Mouse (Mus musculus): ENCODE data around the gene Robo4. TPM values are rescaled to one million over a fixed set of nuclear protein-coding genes. Genes with fewer than 3 reads are reported as not detected.

The Robo4 gene
- 2.5 and 3.3 TPM in 2 replicates for polyA plus RNA-seq (2014; fragmentation: Nextera tagmentation; extraction: Ambion mirVana)

DNA sequence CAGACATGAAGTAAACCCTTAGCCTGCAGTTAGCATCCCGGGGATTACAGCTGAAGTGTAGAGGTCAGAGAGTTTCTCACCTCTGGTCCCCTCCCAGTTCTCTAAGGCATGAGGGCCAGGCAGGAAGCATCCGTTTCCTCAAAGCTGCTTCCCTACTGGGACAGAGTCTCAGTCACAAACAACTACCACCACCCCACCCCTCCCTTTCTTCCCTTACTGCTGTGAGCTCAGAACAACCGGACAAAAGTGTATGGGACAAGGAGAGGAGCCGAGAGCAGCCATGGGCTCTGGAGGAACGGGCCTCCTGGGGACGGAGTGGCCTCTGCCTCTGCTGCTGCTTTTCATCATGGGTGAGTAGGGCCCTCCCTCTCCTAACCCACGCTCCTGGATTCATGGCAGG is at the start of gene Robo4:
Gene Robo4 (plus strand): TSS at position 96 of the 400 bp plus-strand sequence.
- Histone ChIP-seq H3K4me2 (peak within 1 kb of the TSS; percentile 16; the same call in 1 of the 2 replicates), H3K9ac (ENCODE audit: low read depth, low read length) (0 out of 2 replicates have a peak within 1 kb of the TSS, but pooled peaks have one; percentile 22), H3K27ac (ENCODE audit: low read depth, low read length) (no peak within 1 kb of the TSS), H3K36me3 (ENCODE audit: control insufficient read depth, insufficient read depth, low read length) (no peaks in the 10 kb centered on the region), H3K27me3 (ENCODE audit: control insufficient read depth, insufficient read depth, low read length) (no peaks in the 10 kb centered on the region), H3K4me1 (ENCODE audit: control insufficient read depth, insufficient read depth, low read length) (no peaks in the 10 kb centered on the region), H3K9me3 (replicated peaks; ENCODE audit: control insufficient read depth, low read length) (no peaks in the 10 kb centered on the region), H3K4me3 (ENCODE audit: low read depth, low read length) (no peak within 1 kb of the TSS)
- WGBS (ENCODE audit: insufficient replicate concordance) = 15% methylated on average over 7 of the region's 7 CpGs
- ATAC-seq (replicated peaks; ENCODE audit: insufficient number of reproducible peaks, low FRiP score, low TSS enrichment) = no peak

DNA sequence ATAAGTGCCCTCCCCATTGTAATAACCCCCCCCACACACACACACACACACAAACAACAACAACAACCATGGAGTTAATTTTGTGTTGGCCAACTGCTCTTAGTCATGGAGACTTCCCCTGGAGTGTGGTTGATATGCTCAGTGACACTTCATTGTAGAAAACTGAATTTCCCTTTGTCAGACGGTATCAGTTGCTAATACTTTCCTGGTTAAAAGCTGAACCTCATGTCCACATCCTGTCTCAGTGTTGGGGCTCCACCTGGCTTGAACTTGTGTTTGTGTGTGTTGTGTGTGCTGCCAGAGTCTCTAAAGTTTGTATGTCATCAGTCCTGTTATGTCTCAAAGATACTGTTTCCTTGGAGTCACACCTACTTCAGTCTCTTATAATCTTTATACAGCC is 47.2 kb upstream of the Robo4 start:
- Histone ChIP-seq H3K27me3 (ENCODE audit: control insufficient read depth, insufficient read depth, low read length) (no peaks in the 10 kb centered on the region), H3K27ac (ENCODE audit: low read depth, low read length) (no peak overlapping the region), H3K9ac (ENCODE audit: low read depth, low read length) (no peak overlapping the region), H3K36me3 (ENCODE audit: control insufficient read depth, insufficient read depth, low read length) (no peaks in the 10 kb centered on the region), H3K4me1 (ENCODE audit: control insufficient read depth, insufficient read depth, low read length) (peaks cover 3% of the 10 kb centered on the region; the same call in 1 of the 2 replicates), H3K4me3 (ENCODE audit: low read depth, low read length) (no peak overlapping the region), H3K4me2 (no peak overlapping the region), H3K9me3 (replicated peaks; ENCODE audit: control insufficient read depth, low read length) (no peaks in the 10 kb centered on the region)
- WGBS (ENCODE audit: insufficient replicate concordance) = 56% methylated on average over 1 of the region's 1 CpGs
- no peak for ATAC-seq (replicated peaks; ENCODE audit: insufficient number of reproducible peaks, low FRiP score, low TSS enrichment)

- no peaks in the 10 kb centered on the region for H3K27me3 ChIP-seq (ENCODE audit: control insufficient read depth, insufficient read depth, low read length)
- H3K4me1 ChIP-seq (ENCODE audit: control insufficient read depth, insufficient read depth, low read length) = peaks cover 3% of the 10 kb centered on the region; the same call in 1 of the 2 replicates
- no peak for ATAC-seq (replicated peaks; ENCODE audit: insufficient number of reproducible peaks, low FRiP score, low TSS enrichment)
- H3K9me3 ChIP-seq (replicated peaks; ENCODE audit: control insufficient read depth, low read length) = no peaks in the 10 kb centered on the region
- H3K4me2 ChIP-seq = no peak overlapping the region
- WGBS (ENCODE audit: insufficient replicate concordance) = 85% methylated on average over 7 of the region's 7 CpGs
- no peaks in the 10 kb centered on the region for H3K36me3 ChIP-seq (ENCODE audit: control insufficient read depth, insufficient read depth, low read length)
- H3K9ac ChIP-seq (ENCODE audit: low read depth, low read length) = no peak overlapping the region
- H3K4me3 ChIP-seq (ENCODE audit: low read depth, low read length) = no peak overlapping the region
- H3K27ac ChIP-seq (ENCODE audit: low read depth, low read length) = no peak overlapping the region
These were observed 42.9 kb upstream of the Robo4 start for GRCm38 (mm10) chr9:37358713-37359330.

GRCm38 (mm10) chr9:37359331-37360220 is 42.1 kb upstream of the Robo4 start:
- Histone ChIP-seq H3K36me3 (ENCODE audit: control insufficient read depth, insufficient read depth, low read length) (no peaks in the 10 kb centered on the region), H3K9me3 (replicated peaks; ENCODE audit: control insufficient read depth, low read length) (no peaks in the 10 kb centered on the region), H3K4me1 (ENCODE audit: control insufficient read depth, insufficient read depth, low read length) (peaks cover 3% of the 10 kb centered on the region; the same call in 1 of the 2 replicates), H3K27me3 (ENCODE audit: control insufficient read depth, insufficient read depth, low read length) (no peaks in the 10 kb centered on the region), H3K9ac (ENCODE audit: low read depth, low read length) (no peak overlapping the region), H3K27ac (ENCODE audit: low read depth, low read length) (0 out of 2 replicates have a peak overlapping the region, but pooled peaks have one; percentile 29), H3K4me3 (ENCODE audit: low read depth, low read length) (no peak overlapping the region), H3K4me2 (no peak overlapping the region)
- no peak for ATAC-seq (replicated peaks; ENCODE audit: insufficient number of reproducible peaks, low FRiP score, low TSS enrichment)
- 52% methylated on average over 6 of the region's 6 CpGs for WGBS (ENCODE audit: insufficient replicate concordance)

DNA sequence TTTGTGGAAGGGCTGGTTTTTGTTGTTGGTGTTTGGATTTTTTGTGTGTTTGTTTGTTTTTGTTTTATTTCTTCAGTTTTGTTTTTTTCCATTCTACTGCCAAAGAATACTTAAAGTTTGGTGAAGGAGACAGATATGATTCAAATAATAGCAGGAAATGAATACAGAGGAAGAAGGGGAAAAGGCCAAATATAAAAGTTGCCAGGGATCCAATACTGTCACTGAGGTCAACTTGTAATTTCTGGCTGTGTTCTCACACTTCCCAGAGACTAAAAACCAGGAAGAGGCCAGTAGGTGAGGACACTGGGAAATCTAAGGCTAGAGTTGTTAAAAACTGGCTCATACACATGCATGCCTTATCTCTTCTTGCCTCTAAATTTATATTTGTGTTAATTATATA is 39.6 kb upstream of the Robo4 start:
- H3K27ac ChIP-seq (ENCODE audit: low read depth, low read length) = no peak overlapping the region
- peaks cover 3% of the 10 kb centered on the region; the same call in 1 of the 2 replicates for H3K4me1 ChIP-seq (ENCODE audit: control insufficient read depth, insufficient read depth, low read length)
- no peak overlapping the region for H3K4me3 ChIP-seq (ENCODE audit: low read depth, low read length)
- no peak overlapping the region for H3K9ac ChIP-seq (ENCODE audit: low read depth, low read length)
- no peaks in the 10 kb centered on the region for H3K27me3 ChIP-seq (ENCODE audit: control insufficient read depth, insufficient read depth, low read length)
- no peak for ATAC-seq (replicated peaks; ENCODE audit: insufficient number of reproducible peaks, low FRiP score, low TSS enrichment)
- no peaks in the 10 kb centered on the region for H3K36me3 ChIP-seq (ENCODE audit: control insufficient read depth, insufficient read depth, low read length)
- H3K4me2 ChIP-seq = no peak overlapping the region
- H3K9me3 ChIP-seq (replicated peaks; ENCODE audit: control insufficient read depth, low read length) = no peaks in the 10 kb centered on the region

GRCm38 (mm10) chr9:37362881-37363280 is 38.8 kb upstream of the Robo4 start:
- no peaks in the 10 kb centered on the region for H3K36me3 ChIP-seq (ENCODE audit: control insufficient read depth, insufficient read depth, low read length)
- no peak overlapping the region for H3K4me2 ChIP-seq
- ATAC-seq (replicated peaks; ENCODE audit: insufficient number of reproducible peaks, low FRiP score, low TSS enrichment) = no peak
- peaks cover 3% of the 10 kb centered on the region; the same call in 1 of the 2 replicates for H3K4me1 ChIP-seq (ENCODE audit: control insufficient read depth, insufficient read depth, low read length)
- no peaks in the 10 kb centered on the region for H3K9me3 ChIP-seq (replicated peaks; ENCODE audit: control insufficient read depth, low read length)
- no peak overlapping the region for H3K4me3 ChIP-seq (ENCODE audit: low read depth, low read length)
- H3K27ac ChIP-seq (ENCODE audit: low read depth, low read length) = no peak overlapping the region
- 58% methylated on average over 1 of the region's 1 CpGs for WGBS (ENCODE audit: insufficient replicate concordance)
- H3K9ac ChIP-seq (ENCODE audit: low read depth, low read length) = no peak overlapping the region
- H3K27me3 ChIP-seq (ENCODE audit: control insufficient read depth, insufficient read depth, low read length) = no peaks in the 10 kb centered on the region

DNA sequence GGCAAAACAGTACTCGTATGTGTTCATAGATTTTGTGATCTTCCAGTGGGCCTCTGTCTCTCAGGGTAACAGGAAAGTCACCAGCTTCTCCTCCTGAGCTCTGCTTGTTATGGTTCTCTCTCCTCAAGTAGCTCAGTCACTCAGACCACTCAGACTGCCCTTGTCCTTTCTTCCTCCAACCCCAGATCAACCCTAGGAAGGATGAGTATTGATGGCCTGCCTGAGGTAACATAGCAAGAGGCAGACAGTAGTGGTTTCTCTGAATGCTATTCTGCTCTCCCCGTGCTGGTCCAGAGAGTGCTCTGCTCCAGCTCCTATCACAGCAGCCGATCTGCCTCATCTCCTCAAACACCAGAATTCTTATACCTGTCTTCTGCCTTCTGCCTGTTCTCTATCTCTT is 38.1 kb upstream of the Robo4 start:
- H3K36me3 ChIP-seq (ENCODE audit: control insufficient read depth, insufficient read depth, low read length) = no peaks in the 10 kb centered on the region
- no peaks in the 10 kb centered on the region for H3K27me3 ChIP-seq (ENCODE audit: control insufficient read depth, insufficient read depth, low read length)
- no peak overlapping the region for H3K9ac ChIP-seq (ENCODE audit: low read depth, low read length)
- H3K27ac ChIP-seq (ENCODE audit: low read depth, low read length) = no peak overlapping the region
- 54% methylated on average over 3 of the region's 3 CpGs for WGBS (ENCODE audit: insufficient replicate concordance)
- H3K9me3 ChIP-seq (replicated peaks; ENCODE audit: control insufficient read depth, low read length) = no peaks in the 10 kb centered on the region
- peaks cover 3% of the 10 kb centered on the region; the same call in 1 of the 2 replicates for H3K4me1 ChIP-seq (ENCODE audit: control insufficient read depth, insufficient read depth, low read length)
- no peak overlapping the region for H3K4me2 ChIP-seq
- no peak overlapping the region for H3K4me3 ChIP-seq (ENCODE audit: low read depth, low read length)
- ATAC-seq (replicated peaks; ENCODE audit: insufficient number of reproducible peaks, low FRiP score, low TSS enrichment) = no peak

- Histone ChIP-seq H3K9me3 (replicated peaks; ENCODE audit: control insufficient read depth, low read length) (no peaks in the 10 kb centered on the region), H3K27me3 (ENCODE audit: control insufficient read depth, insufficient read depth, low read length) (no peaks in the 10 kb centered on the region), H3K4me1 (ENCODE audit: control insufficient read depth, insufficient read depth, low read length) (peaks cover 2% of the 10 kb centered on the region; the same call in 1 of the 2 replicates), H3K27ac (ENCODE audit: low read depth, low read length) (no peak overlapping the region), H3K4me2 (no peak overlapping the region), H3K9ac (ENCODE audit: low read depth, low read length) (no peak overlapping the region), H3K36me3 (ENCODE audit: control insufficient read depth, insufficient read depth, low read length) (no peaks in the 10 kb centered on the region), H3K4me3 (ENCODE audit: low read depth, low read length) (no peak overlapping the region)
- 74% methylated on average over 3 of the region's 3 CpGs for WGBS (ENCODE audit: insufficient replicate concordance)
- no peak for ATAC-seq (replicated peaks; ENCODE audit: insufficient number of reproducible peaks, low FRiP score, low TSS enrichment)
These were observed 37.3 kb upstream of the Robo4 start for GRCm38 (mm10) chr9:37364392-37364791.
